Mouse (Mus musculus) c-Kit-positive CD71-positive TER-119-positive erythroid progenitor cells, embryonic 14.5 days (primary cell): ENCODE data around the gene Efna5.

Experiments used
- DNase-seq: peaks from one replicate; pipeline ENCODE4 v3.0.0-alpha.2; 2013; ENCODE audit warnings: low spot score

Gene Efna5

DNA sequence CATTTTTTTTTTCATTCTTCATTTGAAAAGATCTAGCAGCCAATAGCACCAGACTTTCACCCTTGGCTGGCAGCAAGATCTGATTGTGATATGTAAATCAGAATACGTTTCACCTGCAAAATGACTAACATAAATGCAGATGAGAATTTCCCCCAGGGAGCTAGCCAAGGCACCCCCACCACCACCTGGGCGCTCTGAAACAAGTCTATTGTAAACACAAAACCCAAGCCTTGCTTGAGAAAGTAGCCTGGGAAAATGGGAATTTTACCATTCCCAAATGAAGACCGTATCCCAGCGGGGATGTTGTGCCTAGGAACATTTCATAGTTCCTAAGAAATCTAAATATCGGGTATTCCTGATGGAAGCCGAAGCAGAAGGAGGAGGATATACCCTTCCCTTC, 92.3 kb downstream of the Efna5 start:
- no peak for DNase-seq

DNA sequence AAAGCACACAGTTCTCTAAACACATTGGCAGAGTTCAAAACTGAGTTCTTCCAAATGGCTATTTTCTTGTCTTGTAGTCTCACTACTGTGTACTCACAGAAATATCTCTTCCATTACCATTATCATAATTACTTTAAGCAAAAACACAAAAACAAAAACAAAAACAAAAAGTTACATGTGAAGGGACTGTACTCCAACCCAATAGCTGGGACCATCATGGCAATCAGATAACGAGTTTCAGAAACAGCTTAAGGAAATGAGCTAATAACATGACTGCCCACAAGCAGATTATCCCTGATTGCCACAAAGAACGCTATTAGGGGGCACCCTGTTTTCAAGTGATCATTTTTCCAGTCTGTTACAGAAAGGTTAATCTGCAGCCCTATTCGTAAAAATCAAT, 93.3 kb downstream of the Efna5 start:
- DNase-seq: no peak

DNA sequence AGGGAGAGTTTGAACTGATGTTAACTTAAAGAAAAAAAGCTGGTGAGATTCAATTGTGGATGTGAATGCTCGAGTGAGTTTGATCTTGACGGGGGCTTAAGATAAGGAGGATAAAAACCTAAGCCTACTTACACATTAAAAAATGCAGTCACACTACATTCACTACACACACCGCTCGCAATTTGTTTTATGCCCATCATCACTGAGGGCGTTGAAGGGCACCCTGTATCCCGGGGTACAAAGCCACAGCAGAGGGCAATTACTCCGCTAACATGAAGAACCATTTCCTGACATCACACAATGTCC, 94.6 kb downstream of the Efna5 start:
- DNase-seq: no peak

DNA sequence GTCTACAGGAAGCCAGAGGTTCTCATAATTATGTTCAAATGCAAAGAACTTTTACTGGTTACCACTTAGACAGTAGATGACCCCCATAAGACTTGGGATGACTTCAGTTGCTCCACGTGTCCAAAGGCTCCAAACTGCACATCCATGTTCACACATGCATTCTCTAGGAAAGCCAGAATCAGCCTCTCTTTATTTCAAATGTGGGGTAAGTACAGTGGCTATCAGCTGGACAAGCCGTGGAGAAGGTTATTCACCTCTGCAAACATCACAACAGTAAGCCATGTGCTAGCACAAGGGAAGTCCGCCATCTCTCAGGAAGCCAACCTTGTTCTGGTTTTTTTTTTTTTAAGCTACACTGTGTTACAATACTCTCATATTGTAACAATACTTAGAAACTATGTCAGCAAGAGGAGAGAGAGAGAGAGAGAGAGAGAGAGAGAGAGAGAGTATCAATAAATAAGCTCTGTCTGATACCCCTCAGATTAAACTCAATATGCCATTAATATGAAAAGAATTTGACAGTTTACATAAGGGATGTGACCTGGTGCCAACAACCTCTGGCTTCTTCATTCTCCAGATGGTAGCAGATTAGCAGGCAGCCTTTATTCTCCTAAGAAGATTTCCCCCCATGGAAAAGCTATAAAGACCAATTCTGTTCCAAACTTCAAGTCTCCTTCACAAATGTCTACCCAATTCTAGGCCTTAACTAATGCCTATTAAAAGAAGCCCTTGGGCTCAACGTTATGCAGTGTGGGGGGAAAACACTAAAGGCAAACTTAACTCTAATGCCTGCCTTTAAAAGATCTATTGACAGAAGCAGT, 95.1 kb downstream of the Efna5 start:
- no peak for DNase-seq

DNA sequence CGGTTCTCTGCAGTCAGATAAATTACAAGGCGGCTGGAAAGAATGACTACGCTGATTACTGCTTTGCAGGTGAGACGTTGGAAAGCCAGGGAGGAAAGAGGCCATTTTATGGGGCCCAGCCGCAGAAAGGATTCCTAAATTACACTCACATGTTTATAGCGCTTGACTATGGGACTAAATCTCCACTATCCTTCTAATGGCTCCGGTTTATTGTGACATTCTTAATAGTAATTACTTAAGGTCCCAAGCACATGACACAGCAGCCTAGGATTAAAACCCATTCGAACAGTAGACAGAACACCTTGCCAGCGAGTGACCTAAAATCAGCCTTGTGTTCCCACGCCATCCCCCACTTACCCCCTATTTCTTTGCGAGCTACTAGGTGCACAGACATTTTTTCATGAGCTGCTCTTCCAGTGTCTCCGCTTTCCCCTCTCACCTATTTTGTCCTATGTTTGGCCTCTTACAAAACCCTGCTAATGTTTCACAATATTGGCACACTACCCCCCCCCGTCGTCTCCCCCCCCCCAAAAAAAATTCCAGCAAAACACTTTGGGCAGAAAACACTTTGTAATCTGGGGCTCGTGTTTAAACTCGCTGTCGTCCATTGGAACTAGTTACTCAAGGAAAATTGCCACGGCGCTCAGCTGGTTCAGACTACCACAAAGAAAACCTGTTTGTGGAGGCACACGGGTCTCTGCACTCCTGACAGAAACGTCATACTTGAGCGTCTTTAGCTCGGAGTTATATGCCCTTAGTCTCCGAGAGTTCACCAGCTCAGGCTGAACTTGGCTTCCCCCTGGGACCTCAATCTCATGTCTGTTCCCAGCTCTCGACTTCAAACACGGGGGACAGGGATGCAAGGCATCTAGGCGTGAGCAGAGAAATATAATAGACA, 96.6 kb downstream of the Efna5 start:
- DNase-seq: no peak

DNA sequence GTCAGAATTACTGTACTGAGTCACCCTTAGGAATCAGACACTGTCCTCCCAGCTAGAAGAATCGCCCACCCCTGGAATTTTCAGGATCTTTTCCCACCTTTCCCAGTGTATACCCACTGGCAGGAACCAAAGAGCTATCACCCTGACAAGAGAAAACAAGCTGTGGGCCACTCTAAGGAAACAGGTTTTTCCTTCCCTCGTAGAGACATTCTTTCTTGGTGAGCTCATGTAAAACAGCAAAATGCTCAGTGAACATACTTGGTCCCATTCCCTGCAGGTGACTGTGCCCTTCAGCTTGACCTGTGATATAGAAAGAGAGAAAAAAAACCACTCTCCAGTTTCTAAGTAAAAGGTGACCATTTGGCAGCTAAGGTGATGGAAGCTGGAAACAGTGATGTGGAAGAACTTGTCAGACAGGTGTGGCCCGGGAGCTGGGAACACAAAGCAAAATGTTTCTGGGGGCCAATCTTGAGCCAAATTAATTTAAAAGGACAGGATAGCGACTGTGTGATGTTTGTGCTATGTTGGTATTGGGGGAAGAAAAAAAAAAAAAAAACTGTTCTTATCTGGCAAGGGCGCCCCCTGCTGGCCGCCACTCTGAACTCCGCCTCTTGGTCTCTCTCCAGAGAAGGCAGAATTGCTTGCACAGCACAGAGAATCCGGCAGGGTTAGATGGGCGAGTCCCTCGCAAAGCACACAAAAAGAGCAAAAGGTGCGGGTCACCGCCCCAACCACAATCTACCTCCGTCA, 97.4 kb downstream of the Efna5 start:
- peak; percentile 42 for DNase-seq

DNA sequence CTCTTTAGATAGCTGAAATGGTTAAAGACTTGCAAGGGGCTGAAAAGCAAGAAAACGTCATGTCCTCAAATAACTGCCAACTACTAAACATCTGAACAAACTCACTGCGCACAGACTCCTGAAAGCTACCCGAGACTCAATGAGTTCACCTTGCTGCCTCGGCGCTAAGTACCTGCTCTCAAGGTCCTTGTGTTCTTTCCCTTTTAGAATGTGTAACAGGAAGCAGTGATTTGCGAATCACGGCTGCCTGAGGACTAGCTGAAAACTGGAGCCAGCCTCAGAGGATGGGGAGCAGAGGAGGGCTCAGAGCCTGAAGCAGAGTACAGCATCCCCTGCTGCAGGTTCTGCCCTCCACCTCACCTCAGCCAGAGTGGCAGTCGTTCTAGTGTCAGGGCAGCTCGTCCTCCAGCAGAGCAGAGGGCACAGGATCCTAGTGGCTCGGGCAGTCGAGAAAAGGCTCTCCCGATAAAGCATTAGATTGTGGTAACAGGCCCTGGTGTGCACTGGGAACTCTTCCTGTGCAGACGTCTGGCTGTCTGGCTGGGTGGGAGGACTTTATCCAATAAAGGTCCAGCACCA, 98.2 kb downstream of the Efna5 start:
- DNase-seq: no peak

DNA sequence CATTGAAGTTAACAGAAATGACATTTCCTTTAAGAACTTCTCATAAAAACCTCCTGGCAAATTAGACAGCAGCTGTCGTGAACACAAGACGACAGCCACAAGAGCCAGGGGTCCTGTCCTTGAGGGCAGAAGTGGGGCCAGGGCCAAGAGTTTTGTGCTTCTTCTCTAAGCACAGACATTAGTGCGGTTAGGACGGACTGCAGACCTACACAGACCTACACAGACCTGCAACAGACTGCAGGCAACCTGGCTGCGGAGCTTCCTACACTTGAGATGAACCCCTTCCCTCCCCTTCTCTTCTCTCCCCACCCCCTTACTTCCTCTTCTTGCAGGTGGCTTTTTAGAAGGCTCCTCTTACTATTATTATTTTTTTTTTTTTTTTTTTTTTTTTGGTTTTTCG, 100.0 kb downstream of the Efna5 start:
- no peak for DNase-seq

DNA sequence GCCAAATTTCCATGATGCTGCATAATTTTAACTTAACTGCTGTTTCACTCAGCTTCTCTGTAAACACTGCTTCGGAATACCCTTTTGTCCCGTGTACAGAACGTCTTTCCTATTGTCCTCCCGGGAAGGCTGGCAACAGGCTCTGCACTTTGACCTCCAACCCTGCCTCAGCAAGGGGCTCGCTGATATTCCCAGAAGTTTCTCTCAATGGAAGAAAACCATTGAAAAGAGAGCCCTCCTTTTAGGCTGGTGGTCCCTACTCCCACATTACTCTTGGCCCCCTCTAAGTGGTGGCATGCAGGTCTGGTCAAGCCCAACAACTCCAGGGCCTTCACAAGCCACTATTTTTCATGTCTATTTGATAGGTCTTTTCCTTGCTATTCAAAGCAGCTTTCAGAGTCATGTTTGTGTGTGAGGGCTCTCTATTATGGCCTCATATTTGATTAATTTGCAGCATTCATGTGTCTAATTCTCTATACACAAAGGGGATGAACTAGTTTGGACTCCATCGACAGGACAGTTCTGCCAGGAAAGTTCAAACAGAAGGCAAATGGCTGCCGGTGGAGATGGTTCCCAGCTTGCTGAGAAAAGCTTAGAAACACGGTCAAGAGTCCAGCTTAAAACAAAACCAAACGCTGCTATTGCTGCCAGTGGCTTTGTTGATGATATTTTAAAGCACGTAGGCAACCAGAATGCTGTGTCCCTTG, 103.1 kb downstream of the Efna5 start:
- DNase-seq: no peak

DNA sequence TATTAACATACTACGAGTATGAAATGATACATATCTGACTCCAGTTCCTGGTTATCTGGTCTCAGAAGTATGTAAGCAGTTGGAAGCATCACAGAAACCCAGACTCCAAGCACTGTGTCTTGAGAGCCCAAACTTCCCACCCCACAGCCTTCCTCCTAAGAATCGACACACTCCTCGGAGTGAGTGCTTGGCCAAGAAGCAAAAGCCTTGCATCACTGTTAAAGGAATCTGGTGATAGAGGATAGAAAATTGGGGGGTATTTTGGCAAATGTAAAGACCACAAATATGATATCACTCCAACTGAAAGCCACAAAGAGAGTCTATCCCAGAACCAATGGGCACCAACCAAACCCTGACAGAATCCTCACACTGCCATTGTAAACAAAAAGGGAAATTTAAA, 104.4 kb downstream of the Efna5 start:
- no peak for DNase-seq

DNA sequence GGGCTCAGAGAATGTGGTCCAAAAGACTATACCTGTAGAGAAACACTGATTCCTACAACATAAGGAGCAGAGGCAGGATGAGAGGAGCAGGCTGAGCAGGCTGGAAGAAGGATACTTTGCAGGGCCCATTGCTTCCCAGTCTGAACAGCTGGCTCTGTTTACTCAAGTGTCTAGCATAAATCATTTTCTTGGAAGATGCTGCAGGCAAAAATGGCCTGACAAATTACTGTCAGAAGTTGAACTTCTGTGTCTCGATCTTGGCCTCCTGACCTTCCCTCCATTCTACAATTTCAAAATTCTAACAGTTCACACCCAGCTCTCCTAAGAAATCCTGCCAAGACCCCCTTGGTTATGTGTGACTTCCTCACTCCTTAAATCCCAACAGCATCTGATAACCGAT, 105.1 kb downstream of the Efna5 start:
- DNase-seq: no peak

DNA sequence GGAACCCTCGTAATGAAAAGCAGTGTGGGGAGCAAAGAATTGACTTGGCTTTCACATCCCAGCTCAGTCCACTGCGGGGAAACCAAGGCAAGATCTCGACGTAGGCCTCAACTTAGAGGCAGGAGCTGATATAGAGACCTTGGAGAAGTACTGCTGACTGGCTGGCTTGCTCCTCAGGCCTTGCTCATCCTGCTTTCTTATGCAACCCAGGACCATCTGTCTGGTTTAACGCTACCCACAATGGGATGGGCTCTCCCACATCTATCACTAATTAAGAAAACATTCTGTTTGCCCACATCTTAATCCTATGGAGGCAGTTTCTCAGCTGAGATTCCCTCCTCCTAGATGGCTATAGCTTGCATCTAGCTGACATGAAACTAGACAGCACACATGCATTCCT, 105.7 kb downstream of the Efna5 start:
- no peak for DNase-seq

DNA sequence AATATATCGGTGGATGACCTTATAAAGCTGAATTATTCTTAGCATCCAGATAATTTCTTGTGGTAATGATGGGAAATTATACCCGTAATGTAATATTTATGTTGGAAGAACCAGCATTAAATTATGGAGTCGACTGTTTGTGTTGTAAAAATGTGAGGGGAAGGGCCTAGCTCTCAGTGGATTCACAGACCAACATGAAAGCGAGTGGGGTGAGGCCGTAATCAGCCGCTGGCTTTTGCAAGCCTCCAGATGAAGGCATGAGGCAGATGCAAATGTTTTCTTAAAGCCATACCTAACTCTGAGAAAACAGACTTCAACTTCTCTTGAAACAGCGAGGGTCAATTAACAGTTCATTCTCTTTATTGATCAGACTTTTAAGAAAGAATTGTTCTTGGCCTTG, 106.4 kb downstream of the Efna5 start:
- DNase-seq: no peak

DNA sequence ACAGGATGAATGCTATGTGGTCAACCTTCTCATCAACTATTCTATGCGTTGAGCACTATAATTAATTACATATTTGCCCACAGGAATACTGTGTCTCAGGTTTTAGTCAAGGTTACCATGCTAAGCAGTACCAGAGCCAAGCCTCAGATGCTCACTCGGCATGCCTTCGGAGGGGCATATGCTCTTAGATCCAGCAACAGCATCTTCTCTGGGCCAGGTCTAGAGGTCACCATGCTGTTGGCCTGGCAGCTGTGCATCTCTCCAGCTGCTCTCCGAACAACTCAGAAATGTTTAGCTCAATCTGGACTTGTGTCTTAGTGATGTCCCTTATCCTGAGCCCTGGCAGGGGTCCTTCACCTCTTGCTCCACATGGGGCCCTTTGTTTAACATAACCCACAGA, 114.4 kb downstream of the Efna5 start:
- no peak for DNase-seq

DNA sequence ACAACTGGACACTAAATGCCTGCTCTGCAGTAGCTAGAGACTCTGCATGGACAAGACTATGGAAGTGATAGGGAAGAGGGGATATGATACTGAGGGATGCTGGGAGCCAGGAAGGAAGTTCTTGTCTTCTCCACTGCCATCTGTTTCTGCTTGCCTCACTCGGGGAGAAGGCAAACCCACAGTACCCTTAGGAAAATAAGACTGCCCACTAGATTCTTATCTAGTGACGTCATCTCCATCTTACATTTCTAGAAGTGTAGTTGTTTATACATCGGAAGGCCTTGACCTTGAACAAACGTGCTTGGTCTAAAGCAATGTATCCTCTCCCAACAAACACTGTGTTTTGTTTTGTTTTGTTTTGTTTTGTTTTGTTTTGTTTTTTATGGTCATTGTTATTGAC, 116.0 kb downstream of the Efna5 start:
- DNase-seq: no peak

DNA sequence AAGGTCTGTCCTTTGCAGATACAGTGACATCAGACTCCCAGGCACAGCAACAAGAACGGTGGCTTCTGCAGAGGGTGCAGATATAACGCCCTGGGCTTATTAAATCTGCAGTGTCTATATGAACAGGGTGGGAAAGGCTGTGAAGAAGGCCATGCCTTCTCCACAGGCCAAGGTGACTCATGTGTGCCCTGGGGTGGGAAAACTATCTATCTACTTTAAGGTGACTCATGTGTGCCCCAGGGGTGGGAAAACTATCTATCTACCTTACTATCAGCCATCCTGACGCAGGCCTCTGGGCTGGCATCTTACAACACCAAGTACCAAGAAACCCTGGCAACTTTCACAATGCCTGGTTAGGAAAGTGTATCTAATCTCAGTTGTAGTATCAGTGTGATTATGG, 124.2 kb downstream of the Efna5 start:
- DNase-seq: no peak

DNA sequence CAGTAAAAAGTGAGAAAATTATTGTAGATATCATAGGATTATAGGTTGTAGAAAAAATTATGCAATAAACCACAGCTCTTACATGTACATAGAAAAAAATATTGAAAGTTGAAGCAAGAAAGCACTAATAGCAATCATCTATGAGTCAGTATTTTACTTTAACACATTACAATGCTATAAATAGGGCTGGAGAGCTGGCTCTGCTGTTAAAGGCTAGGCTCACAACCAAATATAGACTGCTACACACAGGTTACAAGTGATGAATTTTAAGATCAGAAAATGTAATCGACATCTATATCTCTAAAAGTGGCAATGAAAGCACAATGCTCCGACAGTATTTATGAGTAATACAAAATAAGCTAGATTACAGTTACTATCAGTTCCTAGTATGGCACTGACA, 125.5 kb downstream of the Efna5 start:
- DNase-seq: no peak

DNA sequence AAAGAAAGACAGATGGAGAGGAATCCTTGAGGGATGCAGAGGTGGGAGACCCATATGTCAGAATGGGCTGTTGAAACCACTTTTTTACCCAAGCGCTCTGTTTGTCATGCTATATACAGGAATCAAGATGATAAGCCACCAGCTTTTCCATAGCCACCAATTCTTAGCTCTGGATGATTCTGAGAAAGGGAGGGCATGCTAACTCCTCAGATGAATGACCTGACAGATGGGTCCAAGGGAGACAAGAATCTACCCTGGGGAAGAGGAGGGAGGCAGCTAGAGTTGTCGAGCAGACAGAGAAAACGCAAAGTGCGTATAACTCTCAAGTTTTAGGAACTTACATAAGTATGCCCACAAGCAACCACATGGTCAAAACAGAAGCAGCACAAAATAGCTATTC, 126.5 kb downstream of the Efna5 start:
- no peak for DNase-seq

DNA sequence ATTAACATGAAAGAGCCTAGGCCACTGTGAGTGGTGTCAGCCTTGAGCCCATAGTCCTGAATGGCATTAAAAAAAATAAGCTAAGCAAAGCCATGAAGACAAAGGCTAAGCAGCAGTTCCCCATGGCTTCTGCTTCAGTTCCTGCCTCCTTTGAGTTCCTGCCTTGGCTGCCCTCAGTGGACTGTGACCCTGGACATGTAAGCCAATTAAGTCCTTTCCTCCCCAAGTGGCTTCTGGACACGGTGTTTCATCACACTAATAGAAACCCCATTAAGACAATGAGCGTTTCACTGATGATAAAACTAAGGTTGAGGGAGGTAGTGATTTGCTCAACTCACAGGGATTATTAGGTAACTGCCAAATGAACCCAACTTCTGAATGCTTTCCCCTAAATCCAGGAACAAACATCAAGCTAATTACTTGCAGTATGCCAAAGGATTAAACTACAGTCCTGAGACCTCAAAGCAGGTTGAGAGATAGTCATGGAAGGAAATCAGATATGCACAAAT, 128.7 kb downstream of the Efna5 start:
- no peak for DNase-seq

DNA sequence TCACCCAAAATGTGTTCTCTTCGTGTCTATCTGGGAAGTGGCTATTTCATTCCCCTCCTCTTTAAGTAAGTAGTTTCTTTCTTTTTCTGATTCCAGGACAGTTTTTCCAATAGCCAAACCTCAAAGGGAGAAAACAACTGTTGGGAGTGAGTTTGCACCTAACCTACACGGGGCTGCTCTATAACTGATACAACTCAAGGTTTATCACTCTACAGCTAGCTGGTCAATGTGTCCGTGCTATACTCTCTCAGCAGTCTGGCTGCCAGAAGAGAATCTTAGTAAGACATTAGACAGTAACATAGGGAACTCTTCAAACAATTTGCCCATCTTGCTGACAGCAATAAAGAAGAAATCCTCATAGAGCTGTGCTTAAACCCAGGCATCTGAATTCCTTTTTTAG, 130.5 kb downstream of the Efna5 start:
- DNase-seq: no peak

DNA sequence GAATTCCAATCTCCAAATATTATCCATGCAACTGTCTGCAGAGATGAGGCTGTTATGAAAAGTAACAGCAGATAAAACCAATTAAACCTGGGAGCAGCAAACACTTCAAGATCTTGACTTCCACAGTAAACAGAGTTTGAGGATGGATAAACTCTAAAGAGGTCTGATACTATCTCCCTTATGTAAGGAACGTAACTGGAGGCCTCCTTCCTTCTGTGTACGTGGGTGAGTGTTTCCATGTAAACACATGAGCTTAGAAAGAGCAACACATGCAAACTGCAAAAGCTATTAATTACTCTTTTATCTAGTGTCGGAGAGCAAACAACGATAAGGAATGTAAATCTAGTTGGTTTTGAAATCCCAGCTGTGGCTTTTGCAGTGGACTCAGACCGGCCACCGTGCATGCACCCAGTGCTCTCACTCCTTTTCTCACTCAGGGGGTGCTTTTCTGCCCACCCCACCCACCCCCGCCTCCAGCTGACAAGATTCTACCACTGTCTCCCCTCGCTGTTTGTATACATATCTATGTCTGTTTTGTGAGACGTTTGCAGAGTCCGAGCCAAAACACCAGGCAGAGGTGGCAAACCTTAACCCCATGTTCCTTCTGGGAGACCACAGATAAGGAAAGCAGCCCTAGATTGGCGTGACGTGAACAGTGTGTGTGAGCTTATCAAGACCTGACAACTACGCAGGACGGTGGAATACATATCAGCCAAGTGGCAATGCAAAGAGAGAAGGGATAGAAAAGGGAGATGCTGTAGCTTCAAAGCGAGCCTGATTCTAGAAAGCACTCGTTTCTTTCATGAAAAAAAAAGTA, 132.1 kb downstream of the Efna5 start:
- peak; percentile 66 for DNase-seq
